Mouse (Mus musculus) embryonic facial prominence, embryonic 13.5 days (tissue): Measurements from ENCODE around the gene Phactr2. TPM values are rescaled to one million over a fixed set of nuclear protein-coding genes. Genes with fewer than 3 reads are reported as not detected.
"Not testable (repeated sequence)": the region's sequence is repeated elsewhere in the genome, so short reads cannot be mapped to it uniquely, and the experiment has no call there.

ENCODE experiments used
- ATAC-seq: fragments of 200-750 bp; cut with Nextera tagmentation; 2 replicates; pipeline ENCODE4 v1.8.0; 2017; ENCODE audit warnings: low read depth; ENCODE audit not compliant: insufficient number of reproducible peaks, insufficient read depth, low FRiP score, low TSS enrichment
- H3K27ac ChIP-seq: fragments of 300-500 bp; sonication (generic); 2 replicates; pipeline ENCODE4 v1.5.1; 2015; ENCODE audit warnings: moderate library complexity, mild to moderate bottlenecking, inconsistent platforms
- H3K27me3 ChIP-seq: fragments of 300-500 bp; sonication (generic); 2 replicates; pipeline ENCODE4 v1.6.1; 2015; ENCODE audit warnings: mild to moderate bottlenecking, inconsistent platforms
- H3K36me3 ChIP-seq: fragments of 300-500 bp; sonication (generic); 2 replicates; pipeline ENCODE4 v1.6.1; 2015; ENCODE audit warnings: mild to moderate bottlenecking, inconsistent platforms
- H3K4me1 ChIP-seq: fragments of 300-500 bp; sonication (generic); 2 replicates; pipeline ENCODE4 v1.6.1; 2015; ENCODE audit warnings: inconsistent platforms
- H3K4me2 ChIP-seq: fragments of 300-500 bp; sonication (generic); 2 replicates; pipeline ENCODE4 v1.6.1; 2015; ENCODE audit warnings: moderate library complexity, mild to moderate bottlenecking, inconsistent platforms
- H3K4me3 ChIP-seq: fragments of 300-500 bp; sonication (generic); 2 replicates; pipeline ENCODE4 v1.5.1; 2015; ENCODE audit warnings: mild to moderate bottlenecking, inconsistent platforms
- H3K9ac ChIP-seq: fragments of 300-500 bp; sonication (generic); 2 replicates; pipeline ENCODE4 v1.6.1; 2015; ENCODE audit warnings: mild to moderate bottlenecking, inconsistent platforms
- H3K9me3 ChIP-seq: fragments of 300-500 bp; sonication (generic); 2 replicates; pipeline ENCODE4 v1.6.1; 2016; ENCODE audit warnings: inconsistent platforms
- WGBS: fragments of 180-500 bp; shearing (Covaris S2); methylation state at CpG from one replicate; pipeline ENCODE4 v1.1.7; 2015; ENCODE audit warnings: mixed read lengths; 5-methylcytosine and 5-hydroxymethylcytosine counted together
- polyA plus RNA-seq: library from polyadenylated mRNA; unstranded; fragments of >200 nt; fragmentation: Nextera tagmentation; extraction: Ambion mirVana; gene quantifications from 2 replicates; pipeline ENCODE4 v1.2.1, GENCODE M21; 2015

Phactr2 gene
- polyA plus RNA-seq, 1 experiment from 2014 or later: 22.9 TPM

- ATAC-seq: no peak
- H3K27ac ChIP-seq: no peak overlapping the region
- no peak overlapping the region for H3K4me3 ChIP-seq
- H3K9me3 ChIP-seq: no peaks in the 10 kb centered on the region
- H3K4me1 ChIP-seq: no peaks in the 10 kb centered on the region
- no peak overlapping the region for H3K9ac ChIP-seq
- H3K27me3 ChIP-seq: no peaks in the 10 kb centered on the region
- 94% methylated on average over 6 of the region's 6 CpGs for WGBS
- H3K36me3 ChIP-seq: no peaks in the 10 kb centered on the region
- H3K4me2 ChIP-seq: no peak overlapping the region
These were observed 272.4 kb downstream of the Phactr2 start for GRCm38 (mm10) chr10:13201741-13202293.

- Histone ChIP-seq H3K4me1 (no peaks in the 10 kb centered on the region), H3K36me3 (no peaks in the 10 kb centered on the region), H3K9me3 (no peaks in the 10 kb centered on the region), H3K27me3 (no peaks in the 10 kb centered on the region), H3K9ac (no peak overlapping the region), H3K27ac (no peak overlapping the region), H3K4me2 (no peak overlapping the region), H3K4me3 (no peak overlapping the region)
- no peak for ATAC-seq
- 92% methylated on average over 3 of the region's 3 CpGs for WGBS
These were observed 273.4 kb downstream of the Phactr2 start for GRCm38 (mm10) chr10:13200862-13201261.

GRCm38 (mm10) chr10:13199234-13199633 lies 275.0 kb downstream of the Phactr2 start:
- Histone ChIP-seq H3K4me2 (no peak overlapping the region), H3K27me3 (no peaks in the 10 kb centered on the region), H3K4me1 (no peaks in the 10 kb centered on the region), H3K36me3 (no peaks in the 10 kb centered on the region), H3K9ac (no peak overlapping the region), H3K9me3 (no peaks in the 10 kb centered on the region), H3K27ac (no peak overlapping the region), H3K4me3 (no peak overlapping the region)
- 80% methylated on average over 1 of the region's 1 CpGs for WGBS
- no peak for ATAC-seq

- Histone ChIP-seq H3K27ac (no peak overlapping the region), H3K4me3 (no peak overlapping the region), H3K27me3 (no peaks in the 10 kb centered on the region), H3K4me2 (no peak overlapping the region), H3K36me3 (no peaks in the 10 kb centered on the region), H3K9me3 (no peaks in the 10 kb centered on the region), H3K4me1 (peaks cover 4% of the 10 kb centered on the region), H3K9ac (no peak overlapping the region)
- 67% methylated on average over 8 of the region's 8 CpGs for WGBS
- no peak for ATAC-seq
These were observed 277.2 kb downstream of the Phactr2 start for GRCm38 (mm10) chr10:13196872-13197507.

- not testable (repeated sequence) for ATAC-seq, H3K9ac ChIP-seq, H3K27me3 ChIP-seq, H3K9me3 ChIP-seq, H3K4me1 ChIP-seq, H3K27ac ChIP-seq
- Histone ChIP-seq H3K4me2 (peak overlapping the region; percentile 66), H3K4me3 (peak overlapping the region; percentile 95), H3K36me3 (peaks cover 23% of the 10 kb centered on the region)
- 86% methylated on average over 7 of the region's 7 CpGs for WGBS
These were observed 280.7 kb downstream of the Phactr2 start for GRCm38 (mm10) chr10:13193496-13193895.

- H3K4me3 ChIP-seq: peak within 1 kb of the TSS; percentile 95
These were observed 281.4 kb downstream of the Phactr2 start, which contains the start of gene Ltv1 for GRCm38 (mm10) chr10:13192731-13193351. Gene Ltv1 (minus strand): TSS chr10:13193168.

GRCm38 (mm10) chr10:13189881-13190280 lies 284.3 kb downstream of the Phactr2 start:
- ATAC-seq: no peak
- 85% methylated on average over 5 of the region's 5 CpGs for WGBS
- no peak overlapping the region for H3K4me3 ChIP-seq
- H3K36me3 ChIP-seq: peaks cover 57% of the 10 kb centered on the region
- no peak overlapping the region for H3K4me2 ChIP-seq
- H3K9me3 ChIP-seq: no peaks in the 10 kb centered on the region
- no peak overlapping the region for H3K27ac ChIP-seq
- H3K27me3 ChIP-seq: no peaks in the 10 kb centered on the region
- H3K9ac ChIP-seq: no peak overlapping the region
- H3K4me1 ChIP-seq: peaks cover 6% of the 10 kb centered on the region

More at GRCm38 (mm10) chr10:13192731-13193351, 281.4 kb downstream of the Phactr2 start, which contains the start of gene Ltv1:
- Histone ChIP-seq H3K27ac (peak within 1 kb of the TSS; percentile 57), H3K9me3 (no peaks in the 10 kb centered on the region), H3K27me3 (no peaks in the 10 kb centered on the region), H3K36me3 (peaks cover 28% of the 10 kb centered on the region), H3K9ac (peak within 1 kb of the TSS; percentile 85), H3K4me2 (peak within 1 kb of the TSS; percentile 66), H3K4me1 (peaks cover 6% of the 10 kb centered on the region)
- under 1% methylated on average over 43 of the region's 43 CpGs for WGBS
- peak; percentile 99 for ATAC-seq

- Histone ChIP-seq H3K4me1 (0 out of 2 replicates have a peak, but pooled peaks cover 3% of the 10 kb centered on the region), H3K9me3 (no peaks in the 10 kb centered on the region), H3K4me3 (no peak overlapping the region), H3K36me3 (peaks cover 75% of the 10 kb centered on the region), H3K4me2 (no peak overlapping the region), H3K27me3 (no peaks in the 10 kb centered on the region), H3K27ac (no peak overlapping the region), H3K9ac (no peak overlapping the region)
- WGBS: 88% methylated on average over 3 of the region's 3 CpGs
- ATAC-seq: no peak
These were observed 287.5 kb downstream of the Phactr2 start for GRCm38 (mm10) chr10:13186754-13187153.

GRCm38 (mm10) chr10:13184170-13184766 lies 289.9 kb downstream of the Phactr2 start:
- no peak for ATAC-seq
- Histone ChIP-seq H3K4me1 (0 out of 2 replicates have a peak, but pooled peaks cover 3% of the 10 kb centered on the region), H3K36me3 (peaks cover 80% of the 10 kb centered on the region), H3K27me3 (no peaks in the 10 kb centered on the region), H3K4me3 (no peak overlapping the region), H3K9ac (no peak overlapping the region), H3K9me3 (no peaks in the 10 kb centered on the region), H3K27ac (no peak overlapping the region), H3K4me2 (no peak overlapping the region)
- 87% methylated on average over 4 of the region's 4 CpGs for WGBS

- Histone ChIP-seq H3K27me3 (no peaks in the 10 kb centered on the region), H3K4me3 (no peak overlapping the region), H3K27ac (0 out of 2 replicates have a peak overlapping the region, but pooled peaks have one; percentile 8), H3K4me1 (0 out of 2 replicates have a peak, but pooled peaks cover 3% of the 10 kb centered on the region), H3K4me2 (no peak overlapping the region), H3K9ac (no peak overlapping the region), H3K9me3 (no peaks in the 10 kb centered on the region), H3K36me3 (peaks cover 76% of the 10 kb centered on the region)
- ATAC-seq: no peak
- 56% methylated on average over 7 of the region's 7 CpGs for WGBS
These were observed 294.0 kb downstream of the Phactr2 start for GRCm38 (mm10) chr10:13180211-13180610.

- Histone ChIP-seq H3K4me2 (no peak within 1 kb of the TSS), H3K27me3 (no peaks in the 10 kb centered on the region), H3K4me3 (no peak within 1 kb of the TSS), H3K36me3 (peaks cover 63% of the 10 kb centered on the region), H3K9ac (no peak within 1 kb of the TSS), H3K9me3 (no peaks in the 10 kb centered on the region), H3K4me1 (peaks cover 2% of the 10 kb centered on the region; the same call in 1 of the 2 replicates), H3K27ac (0 out of 2 replicates have a peak within 1 kb of the TSS, but pooled peaks have one; percentile 11)
- WGBS: 41% methylated on average over 7 of the region's 7 CpGs
- no peak for ATAC-seq
These were observed 296.1 kb downstream of the Phactr2 start, which contains the start of gene Zc2hc1b for GRCm38 (mm10) chr10:13177973-13178624. Gene Zc2hc1b (minus strand): TSS chr10:13178023.
